Mouse (Mus musculus): ENCODE measurements around the gene Rpl28.

GRCm38 (mm10) chr7:4752821-4753570, 39.7 kb upstream of the Rpl28 start, which contains the start of gene Cox6b2:
- TF ChIP-seq POLR2A (IDR thresholded peaks at IDR 0.05; ENCODE audit: control insufficient read depth, low read depth, low read length) = peak; percentile 92
- no peak for TF ChIP-seq CTCF (IDR thresholded peaks at IDR 0.05; ENCODE audit: control insufficient read depth, insufficient read depth, insufficient replicate concordance, low read depth, low read length)
